Comparison of ENCODE assay signal across 10 mouse cellular contexts in the genomic region with DNA sequence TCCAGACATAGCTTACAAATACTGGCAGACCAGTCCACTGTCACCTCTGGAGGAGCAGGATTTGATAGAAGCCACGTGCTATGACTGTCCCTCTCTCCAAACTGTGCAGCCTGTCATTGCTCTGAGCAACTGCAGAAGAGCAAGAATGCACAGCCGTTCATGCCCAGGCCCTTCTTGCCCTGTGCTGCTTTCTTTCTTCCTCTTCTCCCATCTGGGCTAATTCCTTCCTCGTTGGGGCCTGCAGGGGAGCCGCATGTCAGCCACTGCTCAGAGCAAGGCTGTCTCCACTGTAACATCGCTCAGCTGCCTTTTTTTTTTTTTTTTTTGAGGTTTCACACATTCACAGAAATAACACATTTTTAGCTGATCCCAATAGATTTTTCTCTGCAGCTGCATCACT.
DNase-seq lines count a peak whose midpoint lies in the region; ATAC-seq and TF ChIP-seq lines count a peak whose summit lies in the region.
"Had no signal": no experiment of that assay in that cellular context is flagged by ENCODE, and none has a peak within 500 bp of the region (broad histone marks: within the 10 kb centered on the region; RNA-seq: fewer than 3 reads in every experiment).

No protein-coding gene starts in this region.

- H3K27me3 ChIP-seq in limb, embryonic 12.5 days: no peaks in the 10 kb centered on the region
- no peaks in the 10 kb centered on the region for H3K27me3 ChIP-seq in limb, embryonic 10.5 days (ENCODE audit: low read depth, poor library complexity, severe bottlenecking)
- no peaks in the 10 kb centered on the region for H3K27me3 ChIP-seq in embryonic facial prominence, embryonic 15.5 days
- no peaks in the 10 kb centered on the region for H3K27me3 ChIP-seq in hindbrain, postnatal 0 days (ENCODE audit: insufficient read depth, low read length)
- no peaks in the 10 kb centered on the region for H3K27me3 ChIP-seq in neural tube, embryonic 14.5 days (ENCODE audit: control insufficient read depth, insufficient read depth, low read length)
- H3K27me3 ChIP-seq: neural tube, embryonic 12.5 days had no signal

- no peaks in the 10 kb centered on the region for H3K9me3 ChIP-seq in limb, embryonic 12.5 days
- H3K9me3 ChIP-seq in limb, embryonic 10.5 days (replicated peaks): no peaks in the 10 kb centered on the region
- H3K9me3 ChIP-seq in embryonic facial prominence, embryonic 15.5 days (replicated peaks): no peaks in the 10 kb centered on the region
- no peaks in the 10 kb centered on the region for H3K9me3 ChIP-seq in hindbrain, postnatal 0 days (ENCODE audit: low read length)
- no peaks in the 10 kb centered on the region for H3K9me3 ChIP-seq in neural tube, embryonic 14.5 days (ENCODE audit: control insufficient read depth, low read length)
- H3K9me3 ChIP-seq: heart, embryonic 10.5 days; neural tube, embryonic 12.5 days had no signal

- H3K36me3 ChIP-seq in limb, embryonic 12.5 days: peaks cover 63% of the 10 kb centered on the region
- H3K36me3 ChIP-seq in limb, embryonic 10.5 days: peaks cover 65% of the 10 kb centered on the region
- peaks cover 34% of the 10 kb centered on the region for H3K36me3 ChIP-seq in embryonic facial prominence, embryonic 15.5 days
- H3K36me3 ChIP-seq in hindbrain, postnatal 0 days (ENCODE audit: insufficient read depth, low read length): peaks cover 13% of the 10 kb centered on the region
- H3K36me3 ChIP-seq in neural tube, embryonic 14.5 days (ENCODE audit: control insufficient read depth, insufficient read depth, low read length): peaks cover 15% of the 10 kb centered on the region

- no peak overlapping the region for H3K4me2 ChIP-seq in limb, embryonic 12.5 days
- no peak overlapping the region for H3K4me2 ChIP-seq in embryonic facial prominence, embryonic 15.5 days (replicated peaks)
- H3K4me2 ChIP-seq in hindbrain, postnatal 0 days (ENCODE audit: low read depth, low read length): no peak overlapping the region
- no peak overlapping the region for H3K4me2 ChIP-seq in neural tube, embryonic 14.5 days (ENCODE audit: low read depth, low read length)
- H3K4me2 ChIP-seq: neural tube, embryonic 12.5 days had no signal

- 0 out of 2 replicates have a peak, but pooled peaks cover 7% of the 10 kb centered on the region for H3K4me1 ChIP-seq in limb, embryonic 12.5 days (replicated peaks)
- H3K4me1 ChIP-seq in limb, embryonic 10.5 days: no peaks in the 10 kb centered on the region
- H3K4me1 ChIP-seq in embryonic facial prominence, embryonic 15.5 days: peaks cover 28% of the 10 kb centered on the region
- H3K4me1 ChIP-seq in hindbrain, postnatal 0 days (ENCODE audit: insufficient read depth, low read length): peaks cover 15% of the 10 kb centered on the region
- peaks cover 17% of the 10 kb centered on the region for H3K4me1 ChIP-seq in neural tube, embryonic 14.5 days (ENCODE audit: control insufficient read depth, insufficient read depth, low read length)
- H3K4me1 ChIP-seq: neural tube, embryonic 12.5 days had no signal

- no peak overlapping the region for H3K4me3 ChIP-seq in limb, embryonic 12.5 days (replicated peaks)
- no peak overlapping the region for H3K4me3 ChIP-seq in limb, embryonic 10.5 days
- no peak overlapping the region for H3K4me3 ChIP-seq in embryonic facial prominence, embryonic 15.5 days (replicated peaks)
- no peak overlapping the region for H3K4me3 ChIP-seq in hindbrain, postnatal 0 days (ENCODE audit: low read length)
- H3K4me3 ChIP-seq in neural tube, embryonic 14.5 days (ENCODE audit: low read depth, low read length): no peak overlapping the region
- H3K4me3 ChIP-seq: heart, embryonic 10.5 days; neural tube, embryonic 12.5 days had no signal

- ATAC-seq in limb, embryonic 12.5 days (ENCODE audit: insufficient number of reproducible peaks, insufficient read depth, low FRiP score, low TSS enrichment, low read depth): 0 out of 2 replicates have a peak, but pooled peaks have one; percentile 37
- ATAC-seq in embryonic facial prominence, embryonic 15.5 days (ENCODE audit: insufficient number of reproducible peaks, low FRiP score, low TSS enrichment, low read depth): peak; percentile 41; the same call in 1 of the 2 replicates
- 0 out of 2 replicates have a peak, but pooled peaks have one; percentile 49 for ATAC-seq in hindbrain, postnatal 0 days
- ATAC-seq in neural tube, embryonic 14.5 days (ENCODE audit: low read depth): peak; percentile 41; the same call in 1 of the 2 replicates
- ATAC-seq: liver, postnatal 0 days had no signal

- H3K27ac ChIP-seq in limb, embryonic 12.5 days: peak overlapping the region; percentile 41; the same call in 1 of the 2 replicates
- no peak overlapping the region for H3K27ac ChIP-seq in limb, embryonic 10.5 days
- 0 out of 2 replicates have a peak overlapping the region, but pooled peaks have one; percentile 45 for H3K27ac ChIP-seq in embryonic facial prominence, embryonic 15.5 days (replicated peaks)
- 0 out of 2 replicates have a peak overlapping the region, but pooled peaks have one; percentile 22 for H3K27ac ChIP-seq in hindbrain, postnatal 0 days
- H3K27ac ChIP-seq in neural tube, embryonic 14.5 days (ENCODE audit: low read depth, low read length): peak overlapping the region; percentile 48; the same call in 1 of the 2 replicates
- H3K27ac ChIP-seq: neural tube, embryonic 12.5 days had no signal

- whole genome bisulfite sequencing in limb, embryonic 12.5 days: 37% methylated on average over 5 of the region's 5 CpGs
- WGBS in limb, embryonic 10.5 days: 47% methylated on average over 5 of the region's 5 CpGs
- 9% methylated on average over 5 of the region's 5 CpGs for WGBS in embryonic facial prominence, embryonic 15.5 days
- 16% methylated on average over 5 of the region's 5 CpGs for WGBS in hindbrain, postnatal 0 days
- WGBS in neural tube, embryonic 14.5 days: 44% methylated on average over 5 of the region's 5 CpGs

- H3K9ac ChIP-seq in limb, embryonic 12.5 days (replicated peaks): no peak overlapping the region
- no peak overlapping the region for H3K9ac ChIP-seq in embryonic facial prominence, embryonic 15.5 days
- no peak overlapping the region for H3K9ac ChIP-seq in hindbrain, postnatal 0 days (replicated peaks; ENCODE audit: low read length)
- no peak overlapping the region for H3K9ac ChIP-seq in neural tube, embryonic 14.5 days (replicated peaks; ENCODE audit: low read depth, low read length)
- H3K9ac ChIP-seq: liver, postnatal 0 days; neural tube, embryonic 12.5 days had no signal

- TF ChIP-seq CTCF in hindbrain, postnatal 0 days (IDR thresholded peaks at IDR 0.05; ENCODE audit: low read depth): 0 out of 2 replicates have a peak, but pooled peaks have one; percentile 2

- DNase-seq in limb, embryonic 10.5 days (ENCODE audit: low spot score): no peak
- no peak for DNase-seq in hindbrain, postnatal 0 days (ENCODE audit: low spot score)
- DNase-seq in T-cell, adult 2 months (ENCODE audit: low spot score): no peak
- DNase-seq in layer of hippocampus, postnatal 25 days (ENCODE audit: extremely low spot score in 1 of 2, low spot score in 1 of 2): no peak
- DNase-seq: liver, postnatal 0 days had no signal
